Mouse (Mus musculus) heart, adult 2 months (tissue): ENCODE data around the gene Serpinb6b.

Source experiments
- CTCF ChIP-seq: fragments of 200-600 bp; IDR thresholded peaks from 2 replicates; pipeline ENCODE4 v1.8.1; 2022; ENCODE audit warnings: antibody characterized with exemption, mild to moderate bottlenecking, moderate library complexity
- EP300 ChIP-seq: fragments of 200-500 bp; IDR thresholded peaks from 2 replicates; pipeline ENCODE4 v1.6.1; 2011; ENCODE audit warnings: low read depth, low read length, control low read depth; ENCODE audit not compliant: insufficient read depth
- POLR2A ChIP-seq: fragments of 200-500 bp; IDR thresholded peaks from 2 replicates; pipeline ENCODE4 v1.6.1; 2011; ENCODE audit warnings: mild to moderate bottlenecking, low read depth, low read length, control low read depth; ENCODE audit not compliant: insufficient read depth

DNA sequence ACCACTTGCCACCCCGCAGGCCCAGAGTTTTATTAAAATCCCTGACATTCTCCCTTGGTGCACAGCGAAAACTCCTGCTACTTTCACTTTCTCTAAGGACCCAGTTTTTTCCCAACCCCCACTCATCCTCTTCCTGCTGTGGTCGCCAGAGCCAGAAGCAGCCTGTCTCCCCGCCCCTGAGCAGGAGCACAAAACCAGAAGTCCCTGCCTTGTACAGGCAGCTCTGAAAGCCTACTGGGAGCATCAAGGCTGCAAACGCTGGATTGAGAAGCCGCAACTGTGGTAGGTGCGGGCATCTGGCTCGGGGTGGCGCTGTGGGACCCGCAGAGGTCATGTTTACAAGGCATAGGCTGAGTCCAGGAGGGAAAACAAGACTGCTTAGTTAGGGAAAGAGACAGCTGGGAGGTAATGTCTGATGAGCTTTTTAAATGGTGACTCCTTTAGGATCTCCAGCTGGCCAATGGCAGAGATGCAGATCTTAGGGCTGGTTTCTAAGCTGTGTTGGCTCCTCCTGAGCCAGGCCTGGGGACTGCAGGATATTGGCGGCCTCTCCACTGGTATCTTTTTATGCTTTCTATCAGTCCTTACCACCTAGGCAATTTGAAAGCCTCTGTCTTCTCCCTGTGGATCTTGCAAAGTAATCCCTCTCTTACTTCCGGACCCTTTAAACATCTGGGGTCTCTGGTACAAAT, 39.6 kb downstream of the Serpinb6b start:
- TF ChIP-seq CTCF (peak; percentile 86), POLR2A (peak; percentile 77), EP300 (peak; percentile 76; the same call in 1 of the 2 replicates)
